Mouse (Mus musculus) embryo, embryonic 11 days (tissue): ENCODE data around the gene Gm44965.

ENCODE experiments used
- DNase-seq: peaks from one replicate; pipeline ENCODE4 v3.0.0-alpha.2; 2015

Gm44965 gene

GRCm38 (mm10) chr6:48626984-48627383 lies 33.2 kb downstream of the Gm44965 start:
- peak; percentile 85 for DNase-seq

- no peak for DNase-seq
Observed at GRCm38 (mm10) chr6:48627511-48627924, 33.8 kb downstream of the Gm44965 start.

GRCm38 (mm10) chr6:48628377-48628776 lies 34.6 kb downstream of the Gm44965 start:
- no peak for DNase-seq

GRCm38 (mm10) chr6:48628808-48629660 lies 35.3 kb downstream of the Gm44965 start:
- peak; percentile 62 for DNase-seq

GRCm38 (mm10) chr6:48629661-48630034 lies 35.9 kb downstream of the Gm44965 start:
- DNase-seq: no peak

- no peak for DNase-seq
Observed at GRCm38 (mm10) chr6:48630831-48631230, 37.1 kb downstream of the Gm44965 start.

- DNase-seq: no peak
Observed at GRCm38 (mm10) chr6:48635105-48635504, 41.4 kb downstream of the Gm44965 start.

- DNase-seq: peak; percentile 41
Observed at GRCm38 (mm10) chr6:48636515-48636914, 42.8 kb downstream of the Gm44965 start.

- DNase-seq: no peak
Observed at GRCm38 (mm10) chr6:48637811-48638500, 44.2 kb downstream of the Gm44965 start.

- DNase-seq: no peak
Observed at GRCm38 (mm10) chr6:48638553-48638952, 44.8 kb downstream of the Gm44965 start.

GRCm38 (mm10) chr6:48641391-48641790 lies 47.6 kb downstream of the Gm44965 start:
- no peak for DNase-seq

- DNase-seq: peak; percentile 88
Observed at GRCm38 (mm10) chr6:48642764-48643292, 49.1 kb downstream of the Gm44965 start.

GRCm38 (mm10) chr6:48645660-48646308 lies 52.0 kb downstream of the Gm44965 start:
- peak; percentile 82 for DNase-seq

- DNase-seq: no peak
Observed at GRCm38 (mm10) chr6:48646309-48646690, 52.6 kb downstream of the Gm44965 start.

GRCm38 (mm10) chr6:48646995-48647394 lies 53.3 kb downstream of the Gm44965 start, which contains the start of gene Gimap8:
Gene Gimap8 (plus strand): TSS chr6:48647234.
- DNase-seq: peak; percentile 39

GRCm38 (mm10) chr6:48647611-48648010 lies 53.9 kb downstream of the Gm44965 start:
- DNase-seq: no peak

GRCm38 (mm10) chr6:48648779-48649178 lies 55.0 kb downstream of the Gm44965 start:
- no peak for DNase-seq

GRCm38 (mm10) chr6:48650041-48650440 lies 56.3 kb downstream of the Gm44965 start:
- no peak for DNase-seq

GRCm38 (mm10) chr6:48658721-48659120 lies 65.0 kb downstream of the Gm44965 start:
- no peak for DNase-seq

- no peak for DNase-seq
Observed at GRCm38 (mm10) chr6:48664750-48665149, 71.0 kb downstream of the Gm44965 start.

- DNase-seq: no peak
Observed at GRCm38 (mm10) chr6:48665471-48665870, 71.7 kb downstream of the Gm44965 start.

GRCm38 (mm10) chr6:48666159-48666586 lies 72.4 kb downstream of the Gm44965 start:
- no peak for DNase-seq

- no peak for DNase-seq
Observed at GRCm38 (mm10) chr6:48668022-48668421, 74.3 kb downstream of the Gm44965 start.
